Mouse (Mus musculus): ENCODE measurements at regions not wholly inside any gene's neighbourhood (a gene's known extent, or its start where the extent isn't known, plus 50 kb on each side); places are given as distances from the start of the nearest gene placed in this dataset.

GRCm38 (mm10) chr5:125907909-125908308, 376.3 kb downstream of the Tmem132b start:
- Histone ChIP-seq H3K4me3 (ENCODE audit: low read depth, low read length) (no peak overlapping the region), H3K4me1 (ENCODE audit: control insufficient read depth, insufficient read depth, insufficient read length, low read length) (no peaks in the 10 kb centered on the region), H3K27me3 (ENCODE audit: control insufficient read depth, insufficient read depth, low read length) (no peaks in the 10 kb centered on the region), H3K27ac (ENCODE audit: insufficient read depth, low read depth, low read length) (no peak overlapping the region), H3K36me3 (ENCODE audit: control insufficient read depth, insufficient read depth, low read length) (no peaks in the 10 kb centered on the region)
- WGBS: 91% methylated on average over 5 of the region's 5 CpGs
- TF ChIP-seq CTCF (IDR thresholded peaks at IDR 0.05; ENCODE audit: extremely low read depth, insufficient read length, insufficient replicate concordance, low read depth, low read length) (no peak), POLR2A (IDR thresholded peaks at IDR 0.05; ENCODE audit: low read depth, low read length) (no peak)

- Histone ChIP-seq H3K4me1 (ENCODE audit: control insufficient read depth, insufficient read depth, insufficient read length, low read length) (no peaks in the 10 kb centered on the region), H3K27ac (ENCODE audit: insufficient read depth, low read depth, low read length) (no peak overlapping the region), H3K4me3 (ENCODE audit: low read depth, low read length) (no peak overlapping the region), H3K27me3 (ENCODE audit: control insufficient read depth, insufficient read depth, low read length) (no peaks in the 10 kb centered on the region), H3K36me3 (ENCODE audit: control insufficient read depth, insufficient read depth, low read length) (no peaks in the 10 kb centered on the region)
- TF ChIP-seq CTCF (IDR thresholded peaks at IDR 0.05; ENCODE audit: extremely low read depth, insufficient read length, insufficient replicate concordance, low read depth, low read length): no peak
- no peak for TF ChIP-seq POLR2A (IDR thresholded peaks at IDR 0.05; ENCODE audit: low read depth, low read length)
- WGBS: 88% methylated on average over 4 of the region's 4 CpGs
Measured at GRCm38 (mm10) chr5:125915857-125916256, 384.3 kb downstream of the Tmem132b start.

- no peak overlapping the region for H3K4me3 ChIP-seq (ENCODE audit: low read depth, low read length)
- WGBS: 31% methylated on average over 11 of the region's 11 CpGs
- H3K27me3 ChIP-seq (ENCODE audit: control insufficient read depth, insufficient read depth, low read length): no peaks in the 10 kb centered on the region
- H3K36me3 ChIP-seq (ENCODE audit: control insufficient read depth, insufficient read depth, low read length): no peaks in the 10 kb centered on the region
- no peaks in the 10 kb centered on the region for H3K4me1 ChIP-seq (ENCODE audit: control insufficient read depth, insufficient read depth, insufficient read length, low read length)
- H3K27ac ChIP-seq (ENCODE audit: insufficient read depth, low read depth, low read length): no peak overlapping the region
- TF ChIP-seq CTCF (IDR thresholded peaks at IDR 0.05; ENCODE audit: extremely low read depth, insufficient read length, insufficient replicate concordance, low read depth, low read length) (no peak), POLR2A (IDR thresholded peaks at IDR 0.05; ENCODE audit: low read depth, low read length) (no peak)
Measured at GRCm38 (mm10) chr5:125920965-125921364, 389.4 kb downstream of the Tmem132b start.

- Histone ChIP-seq H3K27ac (ENCODE audit: insufficient read depth, low read depth, low read length) (no peak overlapping the region), H3K36me3 (ENCODE audit: control insufficient read depth, insufficient read depth, low read length) (no peaks in the 10 kb centered on the region), H3K4me1 (ENCODE audit: control insufficient read depth, insufficient read depth, insufficient read length, low read length) (no peaks in the 10 kb centered on the region), H3K4me3 (ENCODE audit: low read depth, low read length) (no peak overlapping the region), H3K27me3 (ENCODE audit: control insufficient read depth, insufficient read depth, low read length) (no peaks in the 10 kb centered on the region)
- WGBS: 73% methylated on average over 7 of the region's 7 CpGs
- TF ChIP-seq CTCF (IDR thresholded peaks at IDR 0.05; ENCODE audit: extremely low read depth, insufficient read length, insufficient replicate concordance, low read depth, low read length): no peak
- no peak for TF ChIP-seq POLR2A (IDR thresholded peaks at IDR 0.05; ENCODE audit: low read depth, low read length)
Measured at GRCm38 (mm10) chr5:125925856-125926497, 394.4 kb downstream of the Tmem132b start.

- WGBS: 86% methylated on average over 4 of the region's 4 CpGs
Measured at GRCm38 (mm10) chr5:125931502-125931901, 399.9 kb downstream of the Tmem132b start.

GRCm38 (mm10) chr5:125939416-125939815, 407.8 kb downstream of the Tmem132b start:
- 87% methylated on average over 3 of the region's 3 CpGs for WGBS
- no peaks in the 10 kb centered on the region for H3K36me3 ChIP-seq (ENCODE audit: control insufficient read depth, insufficient read depth, low read length)
- no peak overlapping the region for H3K4me3 ChIP-seq (ENCODE audit: low read depth, low read length)
- H3K27me3 ChIP-seq (ENCODE audit: control insufficient read depth, insufficient read depth, low read length): no peaks in the 10 kb centered on the region
- H3K4me1 ChIP-seq (ENCODE audit: control insufficient read depth, insufficient read depth, insufficient read length, low read length): no peaks in the 10 kb centered on the region
- TF ChIP-seq POLR2A (IDR thresholded peaks at IDR 0.05; ENCODE audit: low read depth, low read length): no peak
- TF ChIP-seq CTCF (IDR thresholded peaks at IDR 0.05; ENCODE audit: extremely low read depth, insufficient read length, insufficient replicate concordance, low read depth, low read length): no peak
- no peak overlapping the region for H3K27ac ChIP-seq (ENCODE audit: insufficient read depth, low read depth, low read length)

More at GRCm38 (mm10) chr5:125931502-125931901, 399.9 kb downstream of the Tmem132b start:
- Histone ChIP-seq H3K4me3 (ENCODE audit: low read depth, low read length) (no peak overlapping the region), H3K27me3 (ENCODE audit: control insufficient read depth, insufficient read depth, low read length) (no peaks in the 10 kb centered on the region), H3K36me3 (ENCODE audit: control insufficient read depth, insufficient read depth, low read length) (no peaks in the 10 kb centered on the region), H3K27ac (ENCODE audit: insufficient read depth, low read depth, low read length) (no peak overlapping the region), H3K4me1 (ENCODE audit: control insufficient read depth, insufficient read depth, insufficient read length, low read length) (no peaks in the 10 kb centered on the region)
- TF ChIP-seq POLR2A (IDR thresholded peaks at IDR 0.05; ENCODE audit: low read depth, low read length) (no peak), CTCF (IDR thresholded peaks at IDR 0.05; ENCODE audit: extremely low read depth, insufficient read length, insufficient replicate concordance, low read depth, low read length) (no peak)

GRCm38 (mm10) chr5:125946729-125947128, 415.2 kb downstream of the Tmem132b start:
- Histone ChIP-seq H3K27ac (ENCODE audit: insufficient read depth, low read depth, low read length) (no peak overlapping the region), H3K36me3 (ENCODE audit: control insufficient read depth, insufficient read depth, low read length) (no peaks in the 10 kb centered on the region), H3K4me3 (ENCODE audit: low read depth, low read length) (no peak overlapping the region), H3K27me3 (ENCODE audit: control insufficient read depth, insufficient read depth, low read length) (no peaks in the 10 kb centered on the region), H3K4me1 (ENCODE audit: control insufficient read depth, insufficient read depth, insufficient read length, low read length) (no peaks in the 10 kb centered on the region)
- 86% methylated on average over 4 of the region's 4 CpGs for WGBS
- no peak for TF ChIP-seq CTCF (IDR thresholded peaks at IDR 0.05; ENCODE audit: extremely low read depth, insufficient read length, insufficient replicate concordance, low read depth, low read length)
- no peak for TF ChIP-seq POLR2A (IDR thresholded peaks at IDR 0.05; ENCODE audit: low read depth, low read length)

All from small intestine, adult 2 months (tissue).